Mouse (Mus musculus): ENCODE measurements around the gene Rad54l2. TPM values are rescaled to one million over a fixed set of nuclear protein-coding genes. Genes with fewer than 3 reads are reported as not detected.

Gene Rad54l2
- polyA plus RNA-seq, 1 experiment from 2014 or later: 4.0 TPM

- Histone ChIP-seq H3K4me2 (no peak overlapping the region), H3K9me3 (ENCODE audit: control insufficient read depth, low read length) (no peaks in the 10 kb centered on the region), H3K27me3 (replicated peaks; ENCODE audit: control insufficient read depth, insufficient read depth, low read length) (no peaks in the 10 kb centered on the region), H3K9ac (ENCODE audit: low read depth, low read length) (no peak overlapping the region), H3K4me3 (ENCODE audit: low read depth, low read length) (no peak overlapping the region), H3K27ac (ENCODE audit: low read depth, low read length) (no peak overlapping the region), H3K4me1 (replicated peaks; ENCODE audit: control insufficient read depth, insufficient read depth, low read length) (peaks cover 10% of the 10 kb centered on the region), H3K36me3 (ENCODE audit: control insufficient read depth, insufficient read depth, low read length) (no peaks in the 10 kb centered on the region; the same call in 1 of the 2 replicates)
- ATAC-seq (replicated peaks; ENCODE audit: low FRiP score): peak; percentile 69
- WGBS: 61% methylated on average over 3 of the region's 3 CpGs
- no peak for DNase-seq (ENCODE audit: low spot score)
Observed at GRCm38 (mm10) chr9:106770216-106770615, 18.8 kb downstream of the Rad54l2 start.

- no peaks in the 10 kb centered on the region; the same call in 1 of the 2 replicates for H3K36me3 ChIP-seq (ENCODE audit: control insufficient read depth, insufficient read depth, low read length)
- H3K4me3 ChIP-seq (ENCODE audit: low read depth, low read length): no peak overlapping the region
- H3K27me3 ChIP-seq (replicated peaks; ENCODE audit: control insufficient read depth, insufficient read depth, low read length): no peaks in the 10 kb centered on the region
- H3K27ac ChIP-seq (ENCODE audit: low read depth, low read length): no peak overlapping the region
- no peak overlapping the region for H3K4me2 ChIP-seq
- ATAC-seq (replicated peaks; ENCODE audit: low FRiP score): no peak
- no peak for DNase-seq (ENCODE audit: low spot score)
- H3K9me3 ChIP-seq (ENCODE audit: control insufficient read depth, low read length): no peaks in the 10 kb centered on the region
- no peak overlapping the region for H3K9ac ChIP-seq (ENCODE audit: low read depth, low read length)
- peaks cover 10% of the 10 kb centered on the region for H3K4me1 ChIP-seq (replicated peaks; ENCODE audit: control insufficient read depth, insufficient read depth, low read length)
- WGBS: 85% methylated on average over 5 of the region's 5 CpGs
Observed at GRCm38 (mm10) chr9:106769781-106770180, 19.2 kb downstream of the Rad54l2 start.

GRCm38 (mm10) chr9:106756421-106756820, 32.6 kb downstream of the Rad54l2 start:
- 88% methylated on average over 9 of the region's 9 CpGs for WGBS
- Histone ChIP-seq H3K36me3 (ENCODE audit: control insufficient read depth, insufficient read depth, low read length) (peaks cover 4% of the 10 kb centered on the region; the same call in 1 of the 2 replicates), H3K4me1 (replicated peaks; ENCODE audit: control insufficient read depth, insufficient read depth, low read length) (no peaks in the 10 kb centered on the region), H3K9me3 (ENCODE audit: control insufficient read depth, low read length) (no peaks in the 10 kb centered on the region), H3K9ac (ENCODE audit: low read depth, low read length) (no peak overlapping the region), H3K4me3 (ENCODE audit: low read depth, low read length) (no peak overlapping the region), H3K27ac (ENCODE audit: low read depth, low read length) (no peak overlapping the region), H3K27me3 (replicated peaks; ENCODE audit: control insufficient read depth, insufficient read depth, low read length) (no peaks in the 10 kb centered on the region), H3K4me2 (no peak overlapping the region)
- DNase-seq (ENCODE audit: low spot score): no peak
- ATAC-seq (replicated peaks; ENCODE audit: low FRiP score): no peak

- no peak overlapping the region for H3K4me3 ChIP-seq (ENCODE audit: low read depth, low read length)
- DNase-seq (ENCODE audit: low spot score) (no peak), ATAC-seq (replicated peaks; ENCODE audit: low FRiP score) (no peak)
- no peaks in the 10 kb centered on the region for H3K9me3 ChIP-seq (ENCODE audit: control insufficient read depth, low read length)
- no peaks in the 10 kb centered on the region for H3K27me3 ChIP-seq (replicated peaks; ENCODE audit: control insufficient read depth, insufficient read depth, low read length)
- no peak overlapping the region for H3K27ac ChIP-seq (ENCODE audit: low read depth, low read length)
- H3K4me2 ChIP-seq: no peak overlapping the region
- no peak overlapping the region for H3K9ac ChIP-seq (ENCODE audit: low read depth, low read length)
- peaks cover 4% of the 10 kb centered on the region; the same call in 1 of the 2 replicates for H3K36me3 ChIP-seq (ENCODE audit: control insufficient read depth, insufficient read depth, low read length)
- no peaks in the 10 kb centered on the region for H3K4me1 ChIP-seq (replicated peaks; ENCODE audit: control insufficient read depth, insufficient read depth, low read length)
- 91% methylated on average over 4 of the region's 4 CpGs for WGBS
Observed at GRCm38 (mm10) chr9:106755776-106756175, 33.2 kb downstream of the Rad54l2 start.

GRCm38 (mm10) chr9:106754311-106754710, 34.7 kb downstream of the Rad54l2 start:
- no peak for ATAC-seq (replicated peaks; ENCODE audit: low FRiP score)
- H3K27ac ChIP-seq (ENCODE audit: low read depth, low read length): no peak overlapping the region
- no peak overlapping the region for H3K9ac ChIP-seq (ENCODE audit: low read depth, low read length)

GRCm38 (mm10) chr9:106752135-106752534, 36.9 kb downstream of the Rad54l2 start:
- H3K4me3 ChIP-seq (ENCODE audit: low read depth, low read length): no peak overlapping the region
- DNase-seq (ENCODE audit: low spot score) (no peak), ATAC-seq (replicated peaks; ENCODE audit: low FRiP score) (no peak)
- H3K4me2 ChIP-seq: no peak overlapping the region
- H3K27me3 ChIP-seq (replicated peaks; ENCODE audit: control insufficient read depth, insufficient read depth, low read length): no peaks in the 10 kb centered on the region
- 92% methylated on average over 5 of the region's 5 CpGs for WGBS
- H3K36me3 ChIP-seq (ENCODE audit: control insufficient read depth, insufficient read depth, low read length): peaks cover 4% of the 10 kb centered on the region; the same call in 1 of the 2 replicates
- H3K9ac ChIP-seq (ENCODE audit: low read depth, low read length): no peak overlapping the region
- H3K9me3 ChIP-seq (ENCODE audit: control insufficient read depth, low read length): no peaks in the 10 kb centered on the region
- no peak overlapping the region for H3K27ac ChIP-seq (ENCODE audit: low read depth, low read length)
- no peaks in the 10 kb centered on the region for H3K4me1 ChIP-seq (replicated peaks; ENCODE audit: control insufficient read depth, insufficient read depth, low read length)

More at GRCm38 (mm10) chr9:106754311-106754710, 34.7 kb downstream of the Rad54l2 start:
- H3K4me2 ChIP-seq: no peak overlapping the region
- H3K4me3 ChIP-seq (ENCODE audit: low read depth, low read length): no peak overlapping the region
- 83% methylated on average over 2 of the region's 2 CpGs for WGBS
- no peaks in the 10 kb centered on the region for H3K4me1 ChIP-seq (replicated peaks; ENCODE audit: control insufficient read depth, insufficient read depth, low read length)
- peaks cover 4% of the 10 kb centered on the region; the same call in 1 of the 2 replicates for H3K36me3 ChIP-seq (ENCODE audit: control insufficient read depth, insufficient read depth, low read length)
- H3K9me3 ChIP-seq (ENCODE audit: control insufficient read depth, low read length): no peaks in the 10 kb centered on the region
- no peaks in the 10 kb centered on the region for H3K27me3 ChIP-seq (replicated peaks; ENCODE audit: control insufficient read depth, insufficient read depth, low read length)
- DNase-seq (ENCODE audit: low spot score): no peak

GRCm38 (mm10) chr9:106739962-106740361, 49.0 kb downstream of the Rad54l2 start:
- H3K9ac ChIP-seq (ENCODE audit: low read depth, low read length): no peak overlapping the region
- no peak for ATAC-seq (replicated peaks; ENCODE audit: low FRiP score)
- no peak overlapping the region for H3K4me3 ChIP-seq (ENCODE audit: low read depth, low read length)
- H3K4me1 ChIP-seq (replicated peaks; ENCODE audit: control insufficient read depth, insufficient read depth, low read length): no peaks in the 10 kb centered on the region
- H3K27ac ChIP-seq (ENCODE audit: low read depth, low read length): no peak overlapping the region
- 0 out of 2 replicates have a peak, but pooled peaks cover 2% of the 10 kb centered on the region for H3K36me3 ChIP-seq (ENCODE audit: control insufficient read depth, insufficient read depth, low read length)
- no peak overlapping the region for H3K4me2 ChIP-seq
- no peaks in the 10 kb centered on the region for H3K9me3 ChIP-seq (ENCODE audit: control insufficient read depth, low read length)
- 93% methylated on average over 1 of the region's 1 CpGs for WGBS
- DNase-seq (ENCODE audit: low spot score): no peak
- H3K27me3 ChIP-seq (replicated peaks; ENCODE audit: control insufficient read depth, insufficient read depth, low read length): no peaks in the 10 kb centered on the region

GRCm38 (mm10) chr9:106739056-106739455, 49.9 kb downstream of the Rad54l2 start:
- DNase-seq (ENCODE audit: low spot score) (no peak), ATAC-seq (replicated peaks; ENCODE audit: low FRiP score) (no peak)
- Histone ChIP-seq H3K9me3 (ENCODE audit: control insufficient read depth, low read length) (no peaks in the 10 kb centered on the region), H3K27me3 (replicated peaks; ENCODE audit: control insufficient read depth, insufficient read depth, low read length) (no peaks in the 10 kb centered on the region), H3K9ac (ENCODE audit: low read depth, low read length) (no peak overlapping the region), H3K36me3 (ENCODE audit: control insufficient read depth, insufficient read depth, low read length) (0 out of 2 replicates have a peak, but pooled peaks cover 2% of the 10 kb centered on the region), H3K4me2 (no peak overlapping the region), H3K4me1 (replicated peaks; ENCODE audit: control insufficient read depth, insufficient read depth, low read length) (no peaks in the 10 kb centered on the region), H3K4me3 (ENCODE audit: low read depth, low read length) (no peak overlapping the region), H3K27ac (ENCODE audit: low read depth, low read length) (no peak overlapping the region)
- 75% methylated on average over 1 of the region's 1 CpGs for WGBS

GRCm38 (mm10) chr9:106738199-106738985, 50.6 kb downstream of the Rad54l2 start:
- Histone ChIP-seq H3K27me3 (replicated peaks; ENCODE audit: control insufficient read depth, insufficient read depth, low read length) (no peaks in the 10 kb centered on the region), H3K9ac (ENCODE audit: low read depth, low read length) (no peak overlapping the region), H3K27ac (ENCODE audit: low read depth, low read length) (no peak overlapping the region), H3K4me1 (replicated peaks; ENCODE audit: control insufficient read depth, insufficient read depth, low read length) (no peaks in the 10 kb centered on the region), H3K4me2 (no peak overlapping the region), H3K4me3 (ENCODE audit: low read depth, low read length) (no peak overlapping the region), H3K9me3 (ENCODE audit: control insufficient read depth, low read length) (no peaks in the 10 kb centered on the region), H3K36me3 (ENCODE audit: control insufficient read depth, insufficient read depth, low read length) (0 out of 2 replicates have a peak, but pooled peaks cover 2% of the 10 kb centered on the region)
- ATAC-seq (replicated peaks; ENCODE audit: low FRiP score) (no peak), DNase-seq (ENCODE audit: low spot score) (no peak)
- WGBS: 90% methylated on average over 2 of the region's 2 CpGs
